Mouse (Mus musculus) frontal cortex, postnatal 25 days (tissue): Measurements from ENCODE around the gene Rdh7.
"Not testable (repeated sequence)": the region's sequence is repeated elsewhere in the genome, so short reads cannot be mapped to it uniquely, and the experiment has no call there.

Experiments used
- DNase-seq, 2 experiments: peaks; one replicate each; pipeline ENCODE4 v3.0.0; 2022; ENCODE audit warnings: low spot score in 2 of 2

The Rdh7 gene

DNA sequence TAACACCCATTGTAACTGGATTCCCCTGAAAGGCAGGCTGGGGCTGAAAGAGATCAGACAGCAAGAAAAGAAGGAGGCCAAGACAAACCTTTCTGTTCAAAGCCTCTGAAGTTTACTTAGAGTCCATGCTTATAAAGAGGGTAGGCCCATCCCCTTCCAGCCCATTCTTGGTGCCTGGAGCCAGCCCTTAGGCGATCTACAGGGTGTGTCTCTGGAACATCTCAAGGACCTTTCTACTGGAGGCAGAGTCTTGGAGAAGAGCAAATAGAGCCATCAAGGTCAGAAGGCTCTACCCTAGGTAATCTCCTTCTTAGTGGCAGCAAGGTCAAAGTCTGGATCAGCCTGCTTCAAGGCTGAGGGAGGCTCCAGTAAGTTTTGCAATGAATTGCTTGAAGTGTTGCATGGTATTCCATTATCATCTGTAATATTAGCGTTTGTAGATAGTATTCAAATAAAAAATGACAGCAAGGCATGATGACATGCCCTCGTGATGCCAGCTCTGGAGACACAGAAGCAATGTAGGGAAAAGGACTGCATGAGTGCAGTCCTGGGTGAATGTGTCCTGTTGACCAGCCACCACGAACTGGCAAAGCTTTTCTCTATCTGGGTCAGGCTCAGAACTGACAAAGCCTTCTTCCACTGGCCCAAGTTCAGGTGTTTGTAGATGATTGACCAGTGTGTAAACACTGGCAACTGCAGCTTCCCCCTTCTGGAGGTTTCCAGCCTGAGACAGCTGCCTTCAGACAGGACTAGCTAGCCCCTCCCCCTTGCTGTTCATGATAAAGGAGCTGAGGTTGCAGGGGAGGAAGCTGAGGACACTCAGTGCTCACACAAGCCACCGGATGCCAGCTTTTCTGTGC lies 4.8 kb upstream of the Rdh7 start:
- DNase-seq, result not testable (repeated sequence)

DNA sequence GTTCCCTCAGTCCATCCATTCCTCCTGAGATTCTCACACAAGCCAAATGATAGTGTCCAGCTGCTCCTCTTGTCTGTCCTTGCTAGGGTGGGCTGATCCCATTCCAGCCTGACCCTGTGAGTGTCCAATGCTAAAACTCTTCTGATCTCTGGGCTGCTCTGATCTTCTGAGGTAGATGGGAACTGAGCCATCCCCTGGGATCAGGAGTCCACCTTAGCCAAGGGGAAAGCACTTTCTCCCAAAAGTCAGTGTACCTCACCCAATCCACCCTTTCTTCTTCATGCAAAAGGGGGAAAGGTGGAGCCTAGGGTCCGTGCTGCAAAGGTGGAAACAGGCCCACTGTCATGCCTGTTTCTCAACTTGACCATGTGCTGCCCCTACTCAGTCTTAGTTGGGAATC lies 2.9 kb upstream of the Rdh7 start:
- no peak for DNase-seq

DNA sequence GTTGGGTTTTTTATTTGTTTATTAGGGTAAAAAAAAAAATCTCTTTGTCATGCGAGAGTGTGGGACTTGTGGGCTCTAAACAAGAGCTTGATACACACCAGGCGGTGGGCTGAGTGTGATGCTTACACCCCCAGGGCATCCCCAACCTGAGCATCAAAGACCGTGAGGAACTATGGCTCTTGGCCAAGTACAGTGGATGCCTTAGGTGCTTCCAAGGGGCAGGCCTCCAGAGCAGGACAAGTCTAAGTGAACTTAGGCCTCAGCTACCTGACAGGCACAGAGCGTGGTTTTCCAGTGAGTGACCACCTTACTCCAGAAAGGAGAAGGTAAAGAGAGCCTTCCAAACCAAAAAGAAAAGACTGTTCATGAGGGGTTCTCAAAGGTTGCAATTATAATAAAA lies 1.6 kb downstream of the Rdh7 start:
- DNase-seq, result no peak

DNA sequence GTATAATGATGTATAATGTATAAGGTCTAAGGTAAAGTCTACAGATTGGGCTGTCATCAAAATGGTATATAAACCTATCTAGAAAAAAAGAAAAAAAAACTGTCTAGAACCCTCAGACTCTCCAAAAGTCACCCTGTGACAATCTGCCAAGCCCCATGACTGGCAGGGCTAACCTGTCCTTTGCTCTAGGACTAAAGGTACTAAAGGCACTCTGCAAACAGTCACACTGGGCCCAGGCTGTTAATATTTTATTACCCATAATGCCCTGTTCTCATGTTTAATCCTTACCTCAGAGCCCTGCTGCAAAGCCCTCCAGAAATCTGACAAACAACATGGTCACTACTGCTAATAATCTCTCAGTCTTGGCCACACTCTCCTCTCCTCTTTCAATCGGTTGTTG lies 2.1 kb downstream of the Rdh7 start:
- DNase-seq, result no peak

DNA sequence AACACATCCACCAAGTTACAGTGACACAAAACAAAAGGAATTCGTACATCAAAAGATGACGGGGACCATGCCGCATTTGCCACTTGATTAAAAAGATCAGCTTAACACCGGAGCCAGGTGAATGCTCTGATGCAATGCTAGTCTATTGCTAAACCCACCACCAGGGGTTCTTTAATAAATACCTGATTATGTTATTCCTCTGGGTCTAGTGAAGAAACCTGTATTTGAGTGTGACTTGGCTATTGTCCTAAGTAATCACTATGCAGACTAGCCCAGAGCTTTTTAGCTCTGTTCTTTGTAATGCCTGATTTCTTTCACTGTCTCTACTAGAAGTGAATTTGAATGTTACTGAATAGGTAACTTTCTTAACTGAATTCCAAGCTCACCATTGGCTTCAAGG lies 7.6 kb downstream of the Rdh7 start:
- DNase-seq, result no peak

DNA sequence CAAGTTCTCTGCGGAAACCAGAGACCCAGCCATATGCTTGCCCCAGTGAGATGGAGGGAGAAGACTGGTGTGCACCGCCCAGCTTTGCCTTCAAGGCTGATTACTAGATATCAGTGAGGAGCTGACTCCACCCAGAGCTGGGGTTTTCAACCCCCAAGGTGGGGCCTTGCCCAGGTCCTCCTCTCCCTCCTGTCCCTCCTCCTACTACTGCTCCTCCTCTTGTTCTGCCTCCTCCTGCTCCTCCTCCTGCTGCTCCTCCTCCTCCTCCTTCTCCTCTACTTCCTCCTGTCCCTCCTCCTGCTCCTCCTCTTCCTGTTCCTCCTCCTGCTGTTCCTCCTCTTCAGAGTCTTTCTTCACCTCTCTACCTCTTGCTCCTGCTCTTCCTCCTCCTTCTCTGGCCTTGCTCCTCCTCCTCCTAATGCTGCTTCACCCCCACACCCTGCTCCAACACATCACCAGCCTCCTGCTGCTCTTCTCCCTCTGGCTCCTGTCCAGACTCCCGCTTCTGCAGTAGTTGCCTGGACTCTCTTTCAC lies 9.4 kb downstream of the Rdh7 start:
- no peak for DNase-seq

DNA sequence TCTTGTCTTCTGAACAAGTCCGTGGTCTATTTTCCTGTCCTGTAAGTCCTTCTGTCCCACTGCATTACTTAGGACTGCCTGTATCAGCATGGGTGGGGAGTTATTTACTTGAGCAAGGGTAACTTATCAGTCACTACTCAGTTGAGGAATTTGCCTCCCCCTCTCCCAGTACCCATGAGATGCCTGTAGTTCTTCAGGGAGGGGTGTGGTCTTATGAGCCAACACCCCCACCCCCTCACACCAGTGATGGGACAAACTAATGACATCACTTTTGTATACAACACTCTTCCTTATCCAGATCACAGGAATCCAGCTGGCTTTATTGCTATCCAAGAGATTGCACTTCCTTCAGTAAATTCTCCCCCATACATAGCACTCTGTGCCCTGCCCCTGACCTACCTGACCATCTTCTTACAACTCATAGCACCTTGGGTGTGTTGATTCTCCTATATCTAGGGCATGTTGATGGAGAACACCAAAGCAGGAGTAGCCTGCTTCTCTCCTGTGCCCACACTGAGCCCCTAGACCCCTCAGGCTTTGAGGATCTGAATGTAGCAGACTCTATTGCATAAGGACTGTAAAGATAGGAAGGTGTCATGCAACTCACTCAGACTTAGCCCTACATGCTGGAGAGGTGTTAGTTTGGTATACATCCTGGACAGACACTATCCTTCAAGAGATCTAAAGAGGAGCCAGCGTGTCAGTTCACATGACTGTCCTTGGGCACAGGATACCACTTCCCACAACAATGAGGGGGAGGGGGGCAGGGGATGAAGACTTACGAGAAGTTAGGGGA lies 10.2 kb downstream of the Rdh7 start:
- DNase-seq, result no peak

DNA sequence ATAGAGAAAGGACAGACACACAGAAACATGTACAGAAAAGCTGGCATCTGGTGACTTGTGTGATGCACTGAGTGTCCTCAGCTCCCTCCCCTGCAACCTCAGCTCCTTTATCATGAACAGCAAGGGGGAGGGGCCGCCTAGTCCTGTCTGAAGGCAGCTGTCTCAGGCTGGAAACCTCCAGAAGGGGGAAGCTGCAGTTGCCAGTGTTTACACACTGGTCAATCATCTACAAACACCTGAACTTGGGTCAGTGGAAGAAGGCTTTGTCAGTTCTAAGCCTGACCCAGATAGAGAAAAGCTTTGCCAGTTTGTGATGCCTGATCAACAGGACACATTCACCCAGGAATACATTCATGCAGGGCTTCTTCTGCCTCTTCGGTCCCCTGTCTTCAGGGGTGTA lies 10.9 kb downstream of the Rdh7 start:
- no peak for DNase-seq

DNA sequence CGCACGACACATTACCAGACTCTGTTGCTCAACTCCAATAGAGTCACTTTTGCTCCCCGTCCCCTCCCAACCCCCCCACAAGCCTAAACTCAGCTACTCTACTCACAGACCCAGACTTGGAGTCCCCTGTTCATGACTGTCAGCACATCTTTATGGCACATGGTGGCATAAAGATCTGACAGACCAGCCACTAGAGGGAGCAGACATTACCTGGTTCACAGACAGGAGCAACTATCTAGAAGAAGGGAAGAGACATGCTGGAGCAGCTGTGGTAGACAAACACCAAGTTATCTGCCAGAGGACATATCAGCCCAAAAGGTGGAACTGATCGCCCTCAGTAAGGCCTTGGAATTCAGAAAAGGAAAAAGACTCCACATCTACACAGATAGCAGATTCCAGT lies 16.1 kb downstream of the Rdh7 start:
- no peak for DNase-seq

DNA sequence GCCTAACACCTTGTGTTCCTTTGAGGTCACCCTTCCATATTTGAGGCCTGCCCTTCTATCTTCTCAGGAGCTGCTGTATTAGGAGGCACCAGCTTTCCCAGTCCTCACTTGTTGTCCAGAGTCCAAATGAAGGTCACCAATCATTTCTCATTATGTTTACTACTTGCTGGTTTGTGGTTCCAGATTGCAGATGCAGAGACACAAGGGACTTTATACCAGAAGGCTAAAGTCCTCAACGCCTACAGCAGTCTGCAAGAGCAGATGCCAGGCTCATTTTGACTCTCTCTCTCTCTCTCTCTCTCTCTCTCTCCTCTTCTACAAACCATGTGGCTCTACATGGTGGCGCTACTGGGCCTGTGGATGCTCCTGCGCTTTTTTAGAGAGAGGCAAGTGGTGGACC lies 22.4 kb downstream of the Rdh7 start, which contains the start of gene Rdh16f2:
Rdh16f2 (plus strand) TSS at position 243 of the 400 bp plus-strand sequence.
- no peak for DNase-seq

DNA sequence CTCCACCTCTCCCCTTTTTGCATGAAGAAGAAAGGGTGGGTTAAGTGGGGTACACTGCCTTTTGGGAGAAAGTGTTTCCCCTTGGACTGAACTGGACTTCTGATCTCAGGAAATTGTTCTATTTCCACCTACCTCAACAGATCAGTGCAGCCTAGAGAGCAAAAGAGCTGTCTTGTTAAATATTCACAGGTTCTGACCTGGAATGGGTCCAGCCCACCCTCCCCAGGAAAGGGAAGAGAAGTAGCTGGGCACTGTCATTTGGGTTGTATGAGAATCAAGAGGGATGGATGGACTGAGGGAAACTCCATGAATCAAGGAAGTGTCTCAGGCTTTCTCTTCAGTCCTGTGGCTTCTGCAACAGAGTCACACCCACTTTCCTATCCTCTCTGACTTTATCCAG lies 23.7 kb downstream of the Rdh7 start:
- DNase-seq, result no peak

DNA sequence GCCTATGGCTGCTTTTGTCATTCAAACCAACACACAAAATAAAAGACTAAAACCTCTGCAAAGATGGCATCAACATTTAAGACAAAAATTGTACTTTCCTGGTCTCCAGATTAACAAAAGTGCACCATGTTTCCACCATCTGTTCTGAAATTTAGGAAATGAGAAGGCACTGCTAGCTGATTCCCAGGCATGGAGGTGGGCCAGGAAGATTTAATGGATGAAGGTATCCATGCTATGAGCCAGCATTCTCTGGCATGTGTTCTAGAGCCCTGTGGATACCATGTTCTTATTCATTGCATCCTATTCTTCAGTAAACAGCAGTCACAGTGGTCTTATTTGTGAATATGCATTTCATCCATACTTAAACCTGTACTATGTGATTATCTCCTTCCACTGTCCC lies 32.2 kb downstream of the Rdh7 start:
- DNase-seq, result no peak

DNA sequence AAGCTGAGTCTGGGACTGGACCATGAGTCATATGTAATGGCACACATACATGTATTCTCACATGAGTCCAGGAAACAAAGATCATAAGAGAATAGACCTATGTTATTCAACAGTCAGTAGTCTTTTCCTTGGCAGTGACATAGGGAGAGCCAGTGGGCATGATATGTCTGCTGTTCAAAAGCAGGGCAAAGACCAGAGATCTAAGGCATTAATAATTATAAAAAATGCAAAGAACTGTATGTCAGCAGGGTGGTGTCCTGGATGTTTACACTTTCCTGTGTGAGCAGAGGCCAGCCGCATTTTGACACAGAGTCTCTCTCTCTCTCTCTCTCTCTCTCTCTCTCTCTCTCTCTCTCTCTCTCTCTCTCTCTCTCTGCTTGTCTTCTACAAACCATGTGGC lies 39.0 kb downstream of the Rdh7 start, which contains the start of gene Rdh19:
Rdh19 (plus strand) TSS at position 301 of the 400 bp plus-strand sequence.
- no peak for DNase-seq

DNA sequence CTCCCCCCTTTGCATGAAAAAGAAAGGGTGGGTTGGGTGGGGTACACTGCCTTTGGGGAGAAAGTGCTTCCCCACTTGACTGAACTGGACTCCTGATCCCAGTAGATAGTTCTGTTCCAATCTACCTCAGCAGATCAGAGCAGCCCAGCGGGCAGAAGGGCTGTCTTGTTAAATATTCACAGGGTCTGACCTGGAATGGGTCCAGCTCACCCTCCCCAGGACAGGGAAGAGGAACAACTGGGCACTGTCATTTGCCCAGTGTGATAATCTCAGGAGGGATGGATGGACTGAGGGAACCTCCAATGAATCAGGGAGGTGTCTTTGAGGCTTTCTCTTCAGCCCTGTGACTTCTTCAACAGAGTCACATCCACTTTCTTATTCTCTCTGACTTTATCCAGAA lies 40.5 kb downstream of the Rdh7 start:
- DNase-seq, result no peak

DNA sequence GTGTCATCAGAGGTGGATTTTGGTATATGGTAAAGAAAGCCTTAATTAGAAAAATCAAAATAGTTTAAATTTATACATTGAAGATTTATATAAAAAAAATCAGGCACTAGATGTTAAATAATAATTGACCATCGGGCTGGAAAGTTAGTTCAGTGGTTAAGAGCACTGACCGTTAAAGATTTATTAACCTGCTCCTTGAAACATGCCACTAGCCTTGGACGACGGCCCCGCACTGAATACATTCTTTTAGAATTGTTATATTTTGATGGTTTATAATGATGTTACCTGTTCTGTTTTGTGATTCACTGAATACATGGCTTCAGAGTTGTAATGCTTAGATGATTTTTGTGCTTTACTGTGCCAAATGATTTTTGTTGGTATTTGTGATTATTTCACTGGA lies 42.7 kb downstream of the Rdh7 start:
- DNase-seq, result not testable (repeated sequence)

DNA sequence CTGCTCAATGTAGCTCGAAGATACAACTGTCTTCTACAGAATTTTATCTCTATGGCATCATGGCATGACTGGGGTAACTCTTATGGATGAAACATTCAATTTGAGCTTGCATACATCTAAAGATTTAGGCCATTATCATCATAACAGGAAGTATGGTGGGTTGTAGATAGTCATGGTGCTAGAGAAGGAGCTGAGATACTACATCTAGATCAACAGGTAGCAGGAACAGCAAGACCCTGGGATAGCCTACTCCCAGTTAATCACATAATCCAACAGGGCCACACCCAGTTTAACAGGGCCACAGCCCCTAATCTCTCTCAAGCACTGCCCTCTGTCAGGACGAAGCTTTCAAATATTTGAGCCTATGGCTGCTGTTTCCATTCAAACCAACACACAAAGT lies 47.8 kb downstream of the Rdh7 start:
- no peak for DNase-seq

DNA sequence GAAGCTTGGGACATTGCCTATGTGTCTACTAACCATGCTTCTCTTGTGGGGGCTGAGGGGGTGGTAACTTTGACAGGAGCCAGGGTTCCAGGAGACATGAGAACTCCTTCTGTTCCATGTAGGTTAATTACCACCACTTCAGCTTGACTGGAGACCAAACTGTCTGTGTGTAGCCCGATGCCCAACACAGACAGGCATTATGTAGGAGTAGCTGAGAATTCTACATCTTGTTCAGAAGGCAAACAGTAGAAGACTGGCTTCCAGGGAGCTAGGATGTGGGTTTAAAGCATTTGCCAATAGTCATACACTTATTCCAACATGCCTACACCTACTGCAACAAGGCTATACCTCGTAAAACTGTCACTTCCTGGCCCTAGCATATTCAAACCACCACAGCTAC lies 50.1 kb downstream of the Rdh7 start:
- DNase-seq, result no peak

DNA sequence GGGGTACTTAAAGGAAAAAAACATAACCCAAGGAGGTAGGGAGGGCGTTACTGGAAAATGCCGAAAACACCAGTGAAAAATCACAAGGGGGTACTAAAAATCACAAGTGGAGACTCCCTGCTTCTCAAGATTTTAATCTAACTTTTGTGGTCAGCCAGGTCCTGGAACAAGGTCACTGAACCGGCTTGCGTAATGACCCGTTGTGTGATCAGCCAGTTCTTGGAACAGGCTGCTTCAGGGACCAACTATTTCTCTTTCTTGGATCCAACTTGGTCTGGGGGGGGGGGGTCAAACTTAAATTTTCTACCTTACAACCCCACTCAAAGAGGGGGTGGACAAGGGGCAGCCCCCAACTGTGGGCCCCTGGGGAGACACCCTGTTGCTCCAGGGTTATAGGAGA lies 50.8 kb downstream of the Rdh7 start:
- not testable (repeated sequence) for DNase-seq

DNA sequence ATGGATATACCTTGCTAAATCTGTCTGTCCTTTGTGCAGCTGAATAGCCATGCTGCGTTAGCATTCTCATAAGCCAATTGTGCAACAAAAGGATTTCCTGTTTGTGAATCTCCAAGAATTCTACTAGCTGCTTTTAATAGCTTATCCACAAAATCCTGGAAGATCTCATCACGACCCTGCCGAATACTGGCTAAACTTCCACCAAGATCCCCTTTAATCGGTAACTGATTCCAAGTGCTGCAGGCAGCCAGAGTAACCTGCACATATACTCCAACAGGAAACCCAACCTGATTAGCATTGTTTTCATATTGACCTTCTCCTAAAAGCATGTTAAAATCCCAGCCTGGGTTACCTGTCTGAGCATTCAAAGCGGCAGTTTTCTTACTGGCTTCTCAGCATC lies 53.3 kb downstream of the Rdh7 start:
- DNase-seq, result no peak

DNA sequence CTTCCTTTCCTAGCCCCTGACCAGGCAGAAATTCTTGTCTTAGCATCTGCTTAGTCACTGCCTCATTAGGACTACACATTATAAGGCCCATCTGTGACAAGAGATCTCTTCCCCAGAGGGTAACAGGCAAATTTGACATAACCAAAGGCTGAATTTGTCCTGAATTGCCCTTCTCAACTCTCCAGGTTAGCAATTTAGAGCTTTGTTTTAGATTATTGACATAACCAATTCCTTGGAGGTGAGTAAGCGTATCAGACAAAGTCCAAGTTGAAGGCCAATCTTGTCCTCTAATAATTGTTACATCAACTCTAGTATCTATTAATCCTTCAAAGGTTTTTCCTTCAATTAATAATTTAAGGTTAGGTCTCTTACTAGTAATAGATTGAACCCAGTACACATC lies 54.4 kb downstream of the Rdh7 start:
- DNase-seq, result not testable (repeated sequence)
